Mouse (Mus musculus) CH12.LX (cell line): ENCODE results near the gene Hmgcl. TPM values are rescaled to one million over a fixed set of nuclear protein-coding genes. Genes with fewer than 3 reads are reported as not detected.

Source experiments
- DNase-seq: peaks from one replicate; pipeline ENCODE4 v3.0.0-alpha.2; 2013; ENCODE audit errors: extremely low read depth
- H3K27ac ChIP-seq: 2 replicates; pipeline ENCODE4 v1.5.1; 2012; ENCODE audit warnings: low read depth, mild to moderate bottlenecking, control low read depth, moderate library complexity; ENCODE audit not compliant: insufficient read depth
- H3K27me3 ChIP-seq: replicated peaks from 2 replicates; pipeline ENCODE3; 2012; ENCODE audit warnings: inconsistent platforms
- H3K36me3 ChIP-seq, 2 experiments: replicated peaks in 1 of 2; 2 replicates each; pipeline versions ENCODE3 to v1.6.1; 2012; ENCODE audit warnings: inconsistent platforms in 1 of 2, low read length in 1 of 2, mild to moderate bottlenecking in 1 of 2, mixed read lengths in 1 of 2, moderate library complexity in 1 of 2; ENCODE audit not compliant: control insufficient read depth in 1 of 2, insufficient read depth in 1 of 2
- H3K4me1 ChIP-seq, 2 experiments: 2 replicates each; pipeline ENCODE4 v1.6.1; 2012; ENCODE audit warnings: inconsistent platforms in 1 of 2, moderate library complexity in 1 of 2; ENCODE audit not compliant: insufficient read depth in 2 of 2, control insufficient read depth in 1 of 2
- H3K4me2 ChIP-seq: 2 replicates; pipeline ENCODE4 v1.6.1; 2012; ENCODE audit warnings: low read depth, mild to moderate bottlenecking, control low read depth; ENCODE audit not compliant: poor library complexity, insufficient read depth, severe bottlenecking
- H3K4me3 ChIP-seq, 3 experiments: fragments of 150-350 bp in 1 of 3; sonication (generic) in 1 of 3; replicated peaks in 1 of 3; 2 replicates each; pipeline versions ENCODE3 to v1.5.1; 2011 to 2012; ENCODE audit warnings: low read depth in 2 of 3, low read length in 2 of 3, mild to moderate bottlenecking in 2 of 3, moderate library complexity in 2 of 3, control low read depth in 1 of 3, improper control_type of control experiment in 1 of 3, inconsistent platforms in 1 of 3, mixed read lengths in 1 of 3; ENCODE audit not compliant: poor library complexity in 1 of 3
- H3K79me2 ChIP-seq: replicated peaks from 2 replicates; pipeline ENCODE4 v1.6.1; 2012; ENCODE audit warnings: mild to moderate bottlenecking, moderate library complexity; ENCODE audit not compliant: control insufficient read depth, poor library complexity, insufficient read depth, severe bottlenecking; ENCODE audit errors: extremely low read depth
- H3K9ac ChIP-seq: 2 replicates; pipeline ENCODE4 v1.6.1; 2012; ENCODE audit warnings: low read depth, mild to moderate bottlenecking, control low read depth, moderate library complexity; ENCODE audit not compliant: insufficient read depth
- H3K9me3 ChIP-seq: replicated peaks from 2 replicates; pipeline ENCODE3; 2012; ENCODE audit warnings: low read length, inconsistent platforms, mixed read lengths
- CHD1 ChIP-seq: IDR thresholded peaks from 2 replicates; pipeline ENCODE4 v1.6.1; 2012; ENCODE audit warnings: low read depth, low read length, improper control_type of control experiment, inconsistent platforms
- CHD2 ChIP-seq: IDR thresholded peaks from 2 replicates; pipeline ENCODE4 v1.6.1; 2011; ENCODE audit warnings: low read length, improper control_type of control experiment
- E2F4 ChIP-seq: IDR thresholded peaks from 2 replicates; pipeline ENCODE4 v1.6.1; 2011; ENCODE audit warnings: low read depth, low read length, improper control_type of control experiment; ENCODE audit not compliant: insufficient replicate concordance
- ELF1 ChIP-seq: IDR thresholded peaks from 2 replicates; pipeline ENCODE4 v1.6.1; 2014; ENCODE audit warnings: low read depth, mild to moderate bottlenecking, inconsistent platforms, low read length, improper control_type of control experiment
- EP300 ChIP-seq: IDR thresholded peaks from 2 replicates; pipeline ENCODE4 v1.6.1; 2011; ENCODE audit warnings: low read length, improper control_type of control experiment
- GABPA ChIP-seq: IDR thresholded peaks from 2 replicates; pipeline ENCODE4 v1.6.1; 2012; ENCODE audit warnings: low read depth, low read length, improper control_type of control experiment, inconsistent platforms; ENCODE audit not compliant: insufficient replicate concordance
- JUN ChIP-seq: IDR thresholded peaks from 2 replicates; pipeline ENCODE4 v1.6.1; 2011; ENCODE audit warnings: low read depth, mild to moderate bottlenecking, low read length, improper control_type of control experiment, moderate library complexity; ENCODE audit not compliant: insufficient read depth
- JUND ChIP-seq: conservative IDR thresholded peaks from 2 replicates; pipeline ENCODE4 v1.6.1; 2011; ENCODE audit warnings: low read depth, low read length, improper control_type of control experiment
- KAT2A ChIP-seq: IDR thresholded peaks from 2 replicates; pipeline ENCODE4 v1.6.1; 2012; ENCODE audit warnings: low read length, improper control_type of control experiment, inconsistent platforms; ENCODE audit not compliant: insufficient replicate concordance
- MAFK ChIP-seq: IDR thresholded peaks from 2 replicates; pipeline ENCODE4 v1.6.1; 2011; ENCODE audit warnings: low read length, improper control_type of control experiment; ENCODE audit not compliant: insufficient replicate concordance
- MAX ChIP-seq: IDR thresholded peaks from 2 replicates; pipeline ENCODE4 v1.6.1; 2011; ENCODE audit warnings: low read length, improper control_type of control experiment
- MAZ ChIP-seq: IDR thresholded peaks from 2 replicates; pipeline ENCODE4 v1.6.1; 2012; ENCODE audit warnings: low read depth, mild to moderate bottlenecking, inconsistent platforms, low read length, improper control_type of control experiment, moderate library complexity
- MEF2A ChIP-seq: IDR thresholded peaks from 2 replicates; pipeline ENCODE4 v1.6.1; 2014; ENCODE audit warnings: low read depth, mild to moderate bottlenecking, inconsistent platforms, low read length, improper control_type of control experiment, borderline replicate concordance
- MYC ChIP-seq: IDR thresholded peaks from 2 replicates; pipeline ENCODE4 v1.6.1; 2011; ENCODE audit warnings: low read depth, mild to moderate bottlenecking, improper control_type of control experiment, low read length
- NELFE ChIP-seq: IDR thresholded peaks from 2 replicates; pipeline ENCODE4 v1.6.1; 2011; ENCODE audit warnings: low read depth, low read length, improper control_type of control experiment
- NRF1 ChIP-seq: IDR thresholded peaks from 2 replicates; pipeline ENCODE4 v1.6.1; 2014; ENCODE audit warnings: low read depth, mild to moderate bottlenecking, inconsistent platforms, low read length, improper control_type of control experiment, moderate library complexity
- PAX5 ChIP-seq: IDR thresholded peaks from 2 replicates; pipeline ENCODE4 v1.6.1; 2012; ENCODE audit warnings: low read length, inconsistent platforms, mixed read lengths
- POLR2A ChIP-seq: IDR thresholded peaks from 2 replicates; pipeline ENCODE4 v1.6.1; 2011; ENCODE audit warnings: low read depth, mild to moderate bottlenecking, improper control_type of control experiment, low read length
- POLR2AphosphoS2 ChIP-seq: IDR thresholded peaks from 2 replicates; pipeline ENCODE4 v1.6.1; 2011; ENCODE audit warnings: low read depth, low read length, improper control_type of control experiment
- RAD21 ChIP-seq: IDR thresholded peaks from 2 replicates; pipeline ENCODE4 v1.6.1; 2011; ENCODE audit warnings: low read depth, mild to moderate bottlenecking, low read length, improper control_type of control experiment, moderate library complexity
- SMC3 ChIP-seq: IDR thresholded peaks from 2 replicates; pipeline ENCODE4 v1.6.1; 2011; ENCODE audit warnings: low read depth, low read length, improper control_type of control experiment
- TBP ChIP-seq: conservative IDR thresholded peaks from 2 replicates; pipeline ENCODE4 v1.6.1; 2011; ENCODE audit warnings: low read depth, low read length, improper control_type of control experiment
- USF2 ChIP-seq: conservative IDR thresholded peaks from 2 replicates; pipeline ENCODE4 v1.6.1; 2011; ENCODE audit warnings: low read depth, low read length, improper control_type of control experiment
- ZC3H11A ChIP-seq: IDR thresholded peaks from 2 replicates; pipeline ENCODE4 v1.6.1; 2012; ENCODE audit warnings: low read depth, mild to moderate bottlenecking, inconsistent platforms, low read length, improper control_type of control experiment
- ZKSCAN1 ChIP-seq: IDR thresholded peaks from 2 replicates; pipeline ENCODE4 v1.6.1; 2012; ENCODE audit warnings: low read depth, inconsistent platforms, low read length, improper control_type of control experiment, borderline replicate concordance
- ZNF384 ChIP-seq: IDR thresholded peaks from 2 replicates; pipeline ENCODE4 v1.6.1; 2012; ENCODE audit warnings: low read depth, low read length, improper control_type of control experiment, inconsistent platforms
- dilution Hi-C: fragments of 300-500 bp; cut with MboI; formaldehyde crosslinking; loops from 2 replicates; pipeline ENCODE4 v1.14.3; 2020; ENCODE audit warnings: low sequenced_read_pairs; ENCODE audit not compliant: extremely low pct_unique_long_range_greater_than_20kb, extremely low pct_ligation_motif_present
- in situ Hi-C: fragments of 300-500 bp; cut with MboI; formaldehyde crosslinking; loops from 3 replicates; pipeline ENCODE4 v1.14.3; 2019; ENCODE audit warnings: low sequenced_read_pairs, low pct_ligation_motif_present, low pct_unique_long_range_greater_than_20kb, mixed read lengths
- polyA plus RNA-seq: library from polyadenylated mRNA; unstranded; fragments of >175 nt; gene quantifications from 2 replicates; pipeline ENCODE4 v1.2.1, GENCODE M21; 2012; ENCODE audit warnings: low read depth; ENCODE audit not compliant: insufficient read length
- total RNA-seq, 2 experiments: library from RNA; depleted of rRNA; stranded (reverse); fragments of 300-350 nt in 1 of 2; fragments of >200 nt in 1 of 2; gene quantifications; 2 replicates each; pipeline ENCODE4 v1.2.3; 2012 to 2014

The Hmgcl gene
- total and polyA plus RNA-seq, 3 experiments, result 27.2 to 42.7 (median 39.5) TPM

- 0 out of 2 replicates have a peak, but pooled peaks have one; percentile 15 for TF ChIP-seq MAX
- TF ChIP-seq SMC3, result no peak
- no peak for TF ChIP-seq ELF1
- no peak for TF ChIP-seq GABPA
- TF ChIP-seq ZC3H11A, result no peak
- TF ChIP-seq JUND, result no peak
- no peak for TF ChIP-seq CHD1
- TF ChIP-seq RAD21, result no peak
- 0 out of 2 replicates have a peak, but pooled peaks have one; percentile 5 for TF ChIP-seq CHD2
- TF ChIP-seq EP300, result 0 out of 2 replicates have a peak, but pooled peaks have one; percentile 18
- TF ChIP-seq MAZ, result no peak
- no peak for TF ChIP-seq MAFK
These were observed 24.8 kb upstream of the Hmgcl start (continued) for GRCm38 (mm10) chr4:135921257-135922120.

GRCm38 (mm10) chr4:135922190-135922589, 24.1 kb upstream of the Hmgcl start:
- no peak for TF ChIP-seq MAFK
- no peak for TF ChIP-seq POLR2AphosphoS2
- TF ChIP-seq, all 38 proteins: peak for 0
- peak overlapping the region in 1 of 3 experiments; percentile 80 for H3K4me3 ChIP-seq
- no peak for DNase-seq
- H3K9me3 ChIP-seq, result no peaks in the 10 kb centered on the region
- H3K4me1 ChIP-seq, result peaks cover 0 to 31% of the 10 kb centered on the region in 2 experiments; a peak in 2 of 4 replicates
- H3K27me3 ChIP-seq, result no peaks in the 10 kb centered on the region
- peaks cover 40 to 71% of the 10 kb centered on the region in 2 experiments for H3K36me3 ChIP-seq
- dilution Hi-C loops (no loop called here), in situ Hi-C loops (no loop called here)
- H3K9ac ChIP-seq, result no peak overlapping the region
- no peak overlapping the region for H3K27ac ChIP-seq
- H3K4me2 ChIP-seq, result peak overlapping the region; percentile 96
- 0 out of 2 replicates have a peak, but pooled peaks cover 4% of the 10 kb centered on the region for H3K79me2 ChIP-seq

- no peak for DNase-seq
- dilution Hi-C loops, result no loop called here
- in situ Hi-C loops, result no loop called here
- no peaks in the 10 kb centered on the region for H3K27me3 ChIP-seq
- TF ChIP-seq MEF2A (no peak), POLR2A (no peak), MAFK (no peak), JUN (no peak), USF2 (no peak), PAX5 (no peak), NRF1 (no peak), POLR2AphosphoS2 (no peak), ZKSCAN1 (no peak), MYC (no peak), MAZ (no peak), TBP (no peak), MAX (no peak), E2F4 (no peak), KAT2A (no peak), RAD21 (no peak), NELFE (no peak), ZNF384 (no peak), SMC3 (no peak)
- H3K9me3 ChIP-seq, result no peaks in the 10 kb centered on the region
- no peak overlapping the region for H3K27ac ChIP-seq
- 0 out of 2 replicates have a peak, but pooled peaks cover 4% of the 10 kb centered on the region for H3K79me2 ChIP-seq
- peaks cover 0 to 13% of the 10 kb centered on the region in 2 experiments; a peak in 2 of 4 replicates for H3K4me1 ChIP-seq
- no peak overlapping the region for H3K9ac ChIP-seq
- H3K4me3 ChIP-seq, result no peak overlapping the region
- no peak overlapping the region for H3K4me2 ChIP-seq
- H3K36me3 ChIP-seq, result peaks cover 40 to 67% of the 10 kb centered on the region in 2 experiments
These were observed 21.8 kb upstream of the Hmgcl start for GRCm38 (mm10) chr4:135924418-135924817.
